Mouse (Mus musculus) layer of hippocampus, postnatal 25 days (tissue): Measurements from ENCODE around the gene Hmga1b. TPM values are rescaled to one million over a fixed set of nuclear protein-coding genes. Genes with fewer than 3 reads are reported as not detected.
"Not testable (repeated sequence)": the region's sequence is repeated elsewhere in the genome, so short reads cannot be mapped to it uniquely, and the experiment has no call there.

Experiments
- DNase-seq, 2 experiments: peaks; one replicate each; pipeline ENCODE4 v3.0.0; 2022; ENCODE audit warnings: mixed read lengths in 2 of 2, low spot score in 1 of 2; ENCODE audit errors: extremely low spot score in 1 of 2
- total RNA-seq, 2 experiments: library from RNA; stranded (reverse); gene quantifications; 2 replicates each; pipeline ENCODE4 v1.2.3; 2021

Hmga1b gene
- total RNA-seq: 10 to 100 TPM; 19.9 to 22.8 TPM

DNA sequence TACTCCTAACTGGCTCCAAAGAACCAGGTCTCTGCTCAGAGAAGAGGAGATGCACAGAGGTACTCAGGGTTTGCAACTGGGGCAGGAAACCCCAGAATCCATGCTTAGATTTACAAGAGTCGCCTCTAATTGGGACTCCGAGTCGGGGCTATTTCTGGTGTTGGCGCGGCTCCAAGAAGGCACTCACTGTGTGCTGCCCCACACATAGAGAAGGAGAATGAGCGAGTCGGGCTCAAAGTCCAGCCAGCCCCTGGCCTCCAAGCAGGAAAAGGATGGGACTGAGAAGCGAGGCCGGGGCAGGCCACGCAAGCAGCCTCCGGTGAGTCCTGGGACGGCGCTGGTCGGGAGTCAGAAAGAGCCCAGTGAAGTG lies at the start of gene Hmga1b:
Gene Hmga1b (plus strand): TSS at position 123 of the 370 bp plus-strand sequence.
- DNase-seq: not testable (repeated sequence)

DNA sequence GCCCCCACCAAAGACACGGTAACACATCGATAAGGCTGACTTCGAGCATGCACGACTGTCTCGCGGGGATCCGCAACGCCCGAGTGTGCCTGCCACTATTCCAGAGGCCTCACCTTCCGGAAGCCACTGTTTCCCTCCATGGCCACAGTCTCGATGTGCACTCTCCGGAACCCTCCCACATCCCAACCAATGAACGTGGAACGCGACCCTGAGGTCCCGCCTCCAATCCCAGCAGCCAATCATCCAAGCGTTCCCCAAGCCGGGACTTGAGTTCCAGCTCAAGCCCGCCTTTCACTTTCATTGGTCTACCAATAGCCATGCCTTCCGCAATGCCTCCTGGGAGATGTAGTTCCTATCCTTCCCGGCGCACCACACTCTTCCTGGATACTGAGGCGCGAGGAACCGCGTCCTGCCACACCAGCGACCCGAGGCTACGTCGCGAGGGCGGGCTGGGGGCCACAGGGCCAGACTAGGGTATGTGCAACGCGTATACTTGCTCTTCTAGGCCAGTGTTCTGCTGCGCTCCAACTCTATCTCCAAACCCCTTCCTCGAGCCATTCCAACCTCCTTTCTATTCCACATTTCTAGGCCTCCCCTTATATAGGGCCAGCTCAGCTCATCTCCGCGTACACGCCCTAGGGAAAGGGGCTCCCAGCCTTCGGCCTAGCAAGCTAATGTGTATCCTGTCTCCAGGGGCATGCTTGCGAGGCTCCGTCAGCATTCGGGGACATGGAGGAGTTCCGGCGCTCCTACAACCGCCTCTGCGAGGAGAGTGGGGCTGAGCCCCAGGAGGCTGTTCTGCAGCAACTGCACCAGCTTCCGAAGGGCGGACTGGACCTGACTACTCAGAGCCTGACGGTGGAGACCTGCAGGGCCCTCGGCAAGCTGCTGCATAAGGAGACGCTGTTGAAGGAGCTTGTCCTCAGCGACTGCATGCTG lies 48.7 kb upstream of the Hmga1b start, which contains the start of the genes Cenpx and Lrrc45:
Gene Cenpx (minus strand): TSS at position 159 of the 939 bp plus-strand sequence.
Gene Lrrc45 (plus strand): TSS at position 346 of the 939 bp plus-strand sequence.
- peak; percentile 79 to 85 for DNase-seq

DNA sequence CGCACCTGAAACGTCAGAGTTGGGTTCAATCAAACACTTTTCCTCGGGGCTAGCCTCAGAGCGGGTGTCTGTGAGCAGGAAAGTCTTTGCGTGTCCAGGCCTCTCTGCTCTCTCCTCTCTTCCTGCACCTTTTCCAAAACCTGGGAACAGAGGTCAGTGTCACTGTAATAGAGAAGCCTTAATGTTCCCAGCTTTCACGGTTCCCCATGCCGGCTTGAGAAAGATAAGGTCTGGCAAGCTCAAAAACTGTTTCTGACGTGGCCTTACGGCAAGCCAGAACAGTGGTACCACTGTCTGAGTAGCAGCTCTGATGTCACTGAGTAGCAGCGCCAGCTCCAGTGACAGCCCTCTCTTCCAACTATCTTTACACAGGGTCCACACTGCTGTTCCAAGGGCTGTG lies 48.0 kb upstream of the Hmga1b start:
- no peak for DNase-seq

DNA sequence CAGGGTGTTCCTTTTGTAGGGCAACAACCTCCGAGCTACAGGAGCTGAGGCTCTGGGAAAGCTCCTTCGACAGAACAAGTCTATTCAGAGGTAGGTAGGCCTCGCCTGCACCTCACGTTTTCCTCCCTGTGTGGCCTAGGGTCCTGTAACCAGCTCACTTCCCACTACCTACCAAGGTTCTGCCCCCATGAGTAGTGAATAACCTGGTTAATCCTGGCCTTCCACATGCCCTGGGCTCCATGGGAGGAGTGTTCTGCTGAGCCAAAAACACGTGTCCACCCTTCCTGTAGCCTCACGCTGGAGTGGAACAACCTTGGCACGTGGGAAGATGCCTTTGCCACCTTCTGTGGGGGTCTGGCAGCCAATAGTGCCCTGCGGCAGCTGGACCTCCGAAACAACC lies 47.5 kb upstream of the Hmga1b start:
- DNase-seq: no peak

- DNase-seq: no peak
Observed at GRCm38 (mm10) chr11:120719242-120719641, 43.4 kb upstream of the Hmga1b start.

DNA sequence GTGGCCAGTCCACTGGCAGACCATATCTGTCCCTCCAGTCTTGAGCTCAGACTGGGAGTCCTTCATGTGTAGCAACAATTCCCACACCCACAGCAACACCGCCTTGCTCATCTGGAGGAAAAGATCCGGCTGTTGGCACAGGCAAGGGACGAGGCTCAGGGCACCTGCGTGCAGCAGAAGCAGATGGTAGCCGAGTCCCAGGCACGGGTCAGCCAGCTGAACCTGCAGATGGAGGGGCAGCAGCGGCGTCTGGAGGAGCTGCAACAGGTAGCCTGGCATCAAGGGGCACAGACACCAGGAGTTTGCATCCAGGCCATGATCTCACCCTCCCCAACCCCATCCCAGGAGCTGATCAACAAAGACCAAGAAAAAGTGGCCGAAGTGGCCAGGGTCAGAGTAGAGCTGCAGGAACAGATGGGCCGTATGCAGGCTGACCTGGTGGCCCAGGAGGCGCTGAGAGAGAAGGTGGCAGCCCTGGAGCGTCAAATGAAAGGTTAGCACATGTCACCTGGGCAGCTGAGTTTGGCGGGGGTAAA lies 42.7 kb upstream of the Hmga1b start:
- DNase-seq: no peak

- peak; percentile 84 to 98 for DNase-seq
Observed at GRCm38 (mm10) chr11:120720450-120720849, 42.1 kb upstream of the Hmga1b start.

DNA sequence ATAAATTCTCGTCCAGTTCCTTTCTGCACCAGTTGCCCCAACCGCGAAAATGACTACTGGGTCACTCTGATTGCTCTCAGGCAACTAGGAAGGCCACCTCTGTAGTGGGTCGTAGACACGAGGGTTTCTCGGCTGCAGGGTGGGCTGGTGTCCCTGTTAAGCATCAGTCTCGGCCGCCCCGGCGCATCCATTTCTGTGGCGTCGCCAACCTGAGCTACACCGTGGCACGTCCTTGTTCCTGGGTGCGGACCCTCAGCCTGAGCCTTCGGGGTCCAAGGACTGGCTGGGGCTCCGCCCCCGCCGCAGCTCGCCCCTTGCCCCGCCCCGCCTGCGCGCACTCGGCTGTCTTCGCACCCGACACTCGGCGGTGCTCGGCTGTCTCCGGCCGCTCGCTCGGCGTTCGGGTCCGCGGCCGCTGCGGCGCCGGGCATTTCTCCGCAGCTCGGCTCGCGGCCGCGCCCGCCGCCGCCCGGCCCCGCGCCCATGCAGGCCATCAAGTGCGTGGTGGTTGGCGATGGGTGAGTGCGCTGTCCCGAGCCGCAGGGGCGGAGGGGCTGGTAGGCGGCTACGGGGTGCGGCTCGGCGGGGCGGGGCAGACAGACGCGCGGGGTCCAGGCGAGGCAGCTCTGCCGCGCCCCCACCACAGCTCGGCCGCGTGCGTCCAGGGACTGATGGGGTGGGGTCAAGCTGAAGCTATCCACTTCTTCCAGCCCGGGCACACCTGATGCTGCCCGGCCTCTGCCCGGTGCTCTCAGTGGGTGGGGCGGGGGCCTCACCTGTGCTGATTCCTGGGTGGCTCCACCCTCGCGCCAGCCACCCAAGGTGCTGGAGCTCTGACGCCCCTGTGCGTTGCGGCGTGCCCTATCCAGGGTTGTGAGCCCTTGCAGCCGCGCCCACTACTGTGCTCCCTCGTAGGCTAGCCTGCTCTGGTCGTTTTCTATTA lies 41.2 kb upstream of the Hmga1b start, which contains the start of gene Rac3:
Gene Rac3 (plus strand): TSS at position 347 of the 943 bp plus-strand sequence.
- DNase-seq: peak; percentile 49 to 69

- no peak for DNase-seq
Observed at GRCm38 (mm10) chr11:120722067-120722630, 40.4 kb upstream of the Hmga1b start.

GRCm38 (mm10) chr11:120722761-120723382 lies 39.7 kb upstream of the Hmga1b start:
- DNase-seq: no peak

DNA sequence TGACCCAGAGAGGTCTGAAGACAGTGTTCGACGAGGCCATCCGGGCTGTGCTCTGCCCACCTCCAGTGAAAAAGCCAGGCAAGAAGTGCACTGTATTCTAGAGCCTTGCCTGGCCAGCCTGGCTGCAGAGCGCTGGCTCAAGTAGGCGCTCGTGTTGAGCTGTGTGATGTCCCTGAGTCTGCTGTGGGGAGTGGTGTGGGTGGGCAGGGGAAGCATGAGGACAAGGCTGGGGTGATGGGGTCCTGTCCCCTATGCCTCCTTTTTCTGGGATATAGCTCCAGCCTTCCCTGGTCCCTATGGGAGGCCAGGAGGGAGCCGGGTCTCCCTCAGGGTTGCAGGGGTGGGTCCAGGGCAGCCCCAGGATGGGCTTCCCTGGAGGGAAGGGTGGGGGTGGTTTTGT lies 39.1 kb upstream of the Hmga1b start:
- DNase-seq: no peak

GRCm38 (mm10) chr11:120726243-120727168 lies 36.1 kb upstream of the Hmga1b start:
- DNase-seq: no peak

DNA sequence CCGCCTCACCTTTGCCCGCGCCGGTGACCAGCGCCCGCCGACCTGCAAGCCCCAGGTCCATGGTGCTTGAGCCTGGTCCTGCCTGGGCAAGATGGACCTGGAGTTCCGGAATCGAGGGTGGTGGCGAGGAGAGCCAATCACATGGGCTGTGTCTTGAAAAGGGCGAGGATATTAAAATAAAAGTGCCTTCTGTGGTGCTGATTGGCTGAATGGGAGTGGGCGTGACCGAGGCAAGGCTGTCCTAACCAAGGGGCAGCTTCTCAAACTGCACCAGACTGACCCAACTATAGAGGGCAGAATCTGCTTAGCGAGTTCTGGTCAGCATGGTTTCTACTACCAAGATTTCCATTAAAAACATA lies 35.4 kb upstream of the Hmga1b start, which contains the start of gene Dcxr:
Gene Dcxr (minus strand): TSS at position 113 of the 359 bp plus-strand sequence.
- DNase-seq: peak in 1 of 2 experiments; percentile 50

DNA sequence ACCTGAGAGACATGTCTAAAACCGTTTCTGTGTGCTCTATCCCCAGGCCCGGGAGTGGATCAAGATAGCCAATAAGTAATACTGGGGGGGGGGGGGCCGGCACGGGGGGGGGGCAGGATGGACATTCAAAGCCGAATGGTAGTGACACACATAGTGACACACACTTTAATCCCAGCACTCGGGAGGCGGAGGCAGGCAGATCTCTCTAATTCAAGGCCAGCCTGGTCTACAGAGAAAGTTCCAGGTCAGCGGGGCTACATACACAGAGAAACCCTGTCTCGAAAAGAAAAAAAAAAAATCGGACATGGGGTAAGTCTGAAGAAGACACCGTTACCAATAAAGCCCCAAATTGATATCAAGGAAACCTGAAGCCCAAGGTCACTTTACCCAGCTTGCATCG lies 35.0 kb upstream of the Hmga1b start:
- DNase-seq: no peak

DNA sequence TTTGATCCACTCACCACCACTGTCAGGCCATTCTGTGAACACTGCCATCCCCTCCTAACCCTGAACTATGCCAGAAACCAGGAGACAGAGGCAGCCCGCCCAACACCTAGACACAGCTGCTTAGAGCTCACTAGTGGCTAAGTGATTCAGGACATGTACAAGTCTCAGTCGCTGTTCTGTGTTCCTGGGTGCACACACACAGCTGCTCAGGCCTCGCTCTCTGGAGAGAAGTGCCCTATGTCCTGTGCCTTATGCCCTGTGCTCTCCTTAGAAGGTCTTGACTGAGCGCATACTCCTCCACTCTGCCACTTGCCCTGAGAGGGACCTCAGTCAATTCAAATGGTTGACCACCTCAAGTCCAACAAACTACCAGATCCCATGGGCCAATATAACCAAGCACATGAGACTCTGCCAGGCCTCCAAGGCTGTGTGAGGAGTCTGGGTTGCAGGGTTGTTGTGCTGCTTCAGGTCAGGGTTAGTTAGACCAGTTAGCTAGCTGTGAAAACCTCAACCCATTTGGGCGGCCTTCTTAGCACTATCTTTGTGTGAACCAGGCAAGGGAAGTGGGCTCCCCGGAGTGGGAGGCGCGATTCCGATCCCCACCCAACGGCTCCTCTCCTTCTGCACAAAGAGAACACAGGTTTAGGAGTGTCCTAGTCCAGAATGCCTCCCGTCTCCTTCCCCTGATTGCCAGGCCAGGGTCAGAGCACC lies 33.9 kb upstream of the Hmga1b start:
- no peak for DNase-seq

- DNase-seq: not testable (repeated sequence)
Observed at GRCm38 (mm10) chr11:120729432-120730050, 33.1 kb upstream of the Hmga1b start.

DNA sequence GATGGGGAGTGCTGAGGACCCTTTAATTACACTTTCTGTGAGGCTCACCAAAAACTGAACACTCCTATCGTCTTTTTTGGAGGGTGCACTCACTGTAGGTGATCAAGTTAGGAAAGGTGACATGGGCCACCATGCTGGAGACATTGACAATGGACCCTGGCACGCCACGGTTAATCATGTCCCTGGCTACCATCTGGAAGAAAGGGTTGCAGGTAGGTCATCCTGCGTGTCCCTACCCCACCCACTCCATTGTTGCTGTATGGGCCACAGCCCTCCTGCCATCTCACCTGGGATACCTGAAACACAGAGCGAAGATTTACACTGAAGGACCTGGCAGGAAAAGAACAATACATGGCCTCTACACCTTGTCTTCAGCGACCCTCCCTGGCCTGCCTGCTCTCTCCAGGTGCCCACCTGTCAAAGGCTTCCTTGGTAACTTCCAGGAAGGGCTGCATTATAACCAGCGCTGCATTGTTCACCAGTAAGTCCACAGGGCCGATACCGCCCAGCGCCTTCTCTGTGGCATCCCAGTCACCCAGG lies 32.2 kb upstream of the Hmga1b start:
- no peak for DNase-seq
